ENCODE assay signal across 16 mouse cellular contexts in genomic region chr6:43638865-43639264, GRCm38 (mm10).
"Had no signal": no experiment of that assay in that cellular context is flagged by ENCODE, and none has a peak within 500 bp of the region (broad histone marks: within the 10 kb centered on the region; RNA-seq: fewer than 3 reads in every experiment).

No protein-coding gene starts in this region.

- H3K27me3 ChIP-seq: neural tube, embryonic 13.5 days; neural tube, embryonic 15.5 days; stomach, embryonic 15.5 days had no signal

- H3K9ac ChIP-seq: neural tube, embryonic 13.5 days; neural tube, embryonic 15.5 days; stomach, embryonic 15.5 days had no signal

- H3K27ac ChIP-seq: neural tube, embryonic 13.5 days; neural tube, embryonic 15.5 days; stomach, embryonic 15.5 days; stomach, postnatal 0 days had no signal

- H3K9me3 ChIP-seq: neural tube, embryonic 13.5 days; neural tube, embryonic 15.5 days; stomach, embryonic 15.5 days had no signal

- H3K4me2 ChIP-seq: neural tube, embryonic 13.5 days; neural tube, embryonic 15.5 days; stomach, embryonic 15.5 days had no signal

- H3K4me1 ChIP-seq: neural tube, embryonic 13.5 days; neural tube, embryonic 15.5 days; stomach, embryonic 15.5 days had no signal

- H3K36me3 ChIP-seq: neural tube, embryonic 13.5 days; neural tube, embryonic 15.5 days; stomach, embryonic 15.5 days had no signal

- H3K4me3 ChIP-seq: neural tube, embryonic 13.5 days; neural tube, embryonic 15.5 days; stomach, embryonic 15.5 days had no signal

- DNase-seq: retina, postnatal 1 day; right cerebral cortex, adult 18-20 months; right cerebral cortex, postnatal 14 days; right cerebral cortex, postnatal 25 days; right cerebral cortex, postnatal 4 days; spleen, adult 18-20 months; thymus, adult 18-20 months; thymus, adult 2 months; thymus, postnatal 14 days; thymus, postnatal 25 days; thymus, postnatal 36 days; thymus, postnatal 4 days had no signal
